Mouse (Mus musculus): ENCODE results near the gene Rap1gap2.

The Rap1gap2 gene

GRCm38 (mm10) chr11:74610545-74611176 is at the start of gene Rap1gap2:
TSS of gene Rap1gap2 (minus strand) at chr11:74610915.
- no peak for DNase-seq (ENCODE audit: low spot score)

- no peak for DNase-seq (ENCODE audit: low spot score)
Observed at GRCm38 (mm10) chr11:74660336-74660735, 49.6 kb upstream of the Rap1gap2 start.

- DNase-seq (ENCODE audit: low spot score): no peak
Observed at GRCm38 (mm10) chr11:74655941-74656340, 45.2 kb upstream of the Rap1gap2 start.

- DNase-seq (ENCODE audit: low spot score): no peak
Observed at GRCm38 (mm10) chr11:74653385-74653784, 42.7 kb upstream of the Rap1gap2 start.

- DNase-seq (ENCODE audit: low spot score): no peak
Observed at GRCm38 (mm10) chr11:74652791-74653191, 42.1 kb upstream of the Rap1gap2 start.

- DNase-seq (ENCODE audit: low spot score): no peak
Observed at GRCm38 (mm10) chr11:74650576-74651100, 39.9 kb upstream of the Rap1gap2 start.

- no peak for DNase-seq (ENCODE audit: low spot score)
Observed at GRCm38 (mm10) chr11:74649647-74650551, 39.2 kb upstream of the Rap1gap2 start.

GRCm38 (mm10) chr11:74649095-74649646 is 38.5 kb upstream of the Rap1gap2 start, which contains the start of gene Cluh:
TSS of gene Cluh (plus strand) at chr11:74649495.
- DNase-seq (ENCODE audit: low spot score): peak; percentile 95

- no peak for DNase-seq (ENCODE audit: low spot score)
Observed at GRCm38 (mm10) chr11:74648676-74649075, 38.0 kb upstream of the Rap1gap2 start.

GRCm38 (mm10) chr11:74647966-74648365 is 37.3 kb upstream of the Rap1gap2 start:
- no peak for DNase-seq (ENCODE audit: low spot score)

- DNase-seq (ENCODE audit: low spot score): no peak
Observed at GRCm38 (mm10) chr11:74639628-74640027, 28.9 kb upstream of the Rap1gap2 start.

- no peak for DNase-seq (ENCODE audit: low spot score)
Observed at GRCm38 (mm10) chr11:74638791-74639411, 28.2 kb upstream of the Rap1gap2 start.

GRCm38 (mm10) chr11:74637971-74638790 is 27.5 kb upstream of the Rap1gap2 start:
- no peak for DNase-seq (ENCODE audit: low spot score)

- no peak for DNase-seq (ENCODE audit: low spot score)
Observed at GRCm38 (mm10) chr11:74637486-74637885, 26.8 kb upstream of the Rap1gap2 start.

- DNase-seq (ENCODE audit: low spot score): no peak
Observed at GRCm38 (mm10) chr11:74634490-74635275, 24.0 kb upstream of the Rap1gap2 start.

GRCm38 (mm10) chr11:74631880-74632789 is 21.4 kb upstream of the Rap1gap2 start:
- DNase-seq (ENCODE audit: low spot score): no peak

- DNase-seq (ENCODE audit: low spot score): no peak
Observed at GRCm38 (mm10) chr11:74627481-74627880, 16.8 kb upstream of the Rap1gap2 start.

GRCm38 (mm10) chr11:74625333-74625732 is 14.6 kb upstream of the Rap1gap2 start:
- DNase-seq (ENCODE audit: low spot score): no peak

- DNase-seq (ENCODE audit: low spot score): no peak
Observed at GRCm38 (mm10) chr11:74623693-74624092, 13.0 kb upstream of the Rap1gap2 start.
